Mouse (Mus musculus) embryonic facial prominence, embryonic 14.5 days (tissue): ENCODE measurements at regions not wholly inside any gene's neighbourhood (a gene's known extent, or its start where the extent isn't known, plus 50 kb on each side); places are given as distances from the start of the nearest gene placed in this dataset.

ENCODE experiments used
- ATAC-seq: fragments of 200-750 bp; cut with Nextera tagmentation; 2 replicates; pipeline ENCODE4 v1.8.0; 2017; ENCODE audit warnings: low read depth, moderate number of reproducible peaks, moderate TSS enrichment
- DNase-seq: peaks from one replicate; pipeline ENCODE4 v3.0.0-alpha.2; 2015; ENCODE audit warnings: low spot score
- H3K27ac ChIP-seq: fragments of 300-500 bp; sonication (generic); replicated peaks from 2 replicates; pipeline ENCODE4 v1.5.1; 2014; ENCODE audit warnings: low read depth, mild to moderate bottlenecking, low read length, moderate library complexity
- H3K27me3 ChIP-seq: fragments of 300-500 bp; sonication (generic); replicated peaks from 2 replicates; pipeline ENCODE4 v1.6.1; 2014; ENCODE audit warnings: low read length; ENCODE audit not compliant: control insufficient read depth, insufficient read depth
- H3K36me3 ChIP-seq: fragments of 300-500 bp; sonication (generic); 2 replicates; pipeline ENCODE4 v1.6.1; 2014; ENCODE audit warnings: low read length, mixed read lengths; ENCODE audit not compliant: control insufficient read depth, insufficient read depth
- H3K4me1 ChIP-seq: fragments of 300-500 bp; sonication (generic); 2 replicates; pipeline ENCODE4 v1.6.1; 2014; ENCODE audit warnings: antibody characterized with exemption, low read length; ENCODE audit not compliant: control insufficient read depth, insufficient read depth
- H3K4me2 ChIP-seq: fragments of 300-500 bp; sonication (generic); 2 replicates; pipeline ENCODE4 v1.6.1; 2014; ENCODE audit warnings: low read depth, mild to moderate bottlenecking, low read length, moderate library complexity, mixed read lengths
- H3K4me3 ChIP-seq: fragments of 300-500 bp; sonication (generic); 2 replicates; pipeline ENCODE4 v1.5.1; 2014; ENCODE audit warnings: low read depth, mild to moderate bottlenecking, low read length
- H3K9ac ChIP-seq: fragments of 300-500 bp; sonication (generic); 2 replicates; pipeline ENCODE4 v1.6.1; 2014; ENCODE audit warnings: low read depth, mild to moderate bottlenecking, low read length, moderate library complexity, mixed read lengths
- H3K9me3 ChIP-seq: fragments of 300-500 bp; sonication (generic); 2 replicates; pipeline ENCODE4 v1.6.1; 2016; ENCODE audit warnings: low read length; ENCODE audit not compliant: control insufficient read depth
- WGBS: fragments of 180-500 bp; shearing (Covaris S2); extraction: QIAGEN DNeasy Blood & Tissue Kit; methylation state at CpG from one replicate; pipeline ENCODE4 v1.1.7; 2014; 5-methylcytosine and 5-hydroxymethylcytosine counted together

DNA sequence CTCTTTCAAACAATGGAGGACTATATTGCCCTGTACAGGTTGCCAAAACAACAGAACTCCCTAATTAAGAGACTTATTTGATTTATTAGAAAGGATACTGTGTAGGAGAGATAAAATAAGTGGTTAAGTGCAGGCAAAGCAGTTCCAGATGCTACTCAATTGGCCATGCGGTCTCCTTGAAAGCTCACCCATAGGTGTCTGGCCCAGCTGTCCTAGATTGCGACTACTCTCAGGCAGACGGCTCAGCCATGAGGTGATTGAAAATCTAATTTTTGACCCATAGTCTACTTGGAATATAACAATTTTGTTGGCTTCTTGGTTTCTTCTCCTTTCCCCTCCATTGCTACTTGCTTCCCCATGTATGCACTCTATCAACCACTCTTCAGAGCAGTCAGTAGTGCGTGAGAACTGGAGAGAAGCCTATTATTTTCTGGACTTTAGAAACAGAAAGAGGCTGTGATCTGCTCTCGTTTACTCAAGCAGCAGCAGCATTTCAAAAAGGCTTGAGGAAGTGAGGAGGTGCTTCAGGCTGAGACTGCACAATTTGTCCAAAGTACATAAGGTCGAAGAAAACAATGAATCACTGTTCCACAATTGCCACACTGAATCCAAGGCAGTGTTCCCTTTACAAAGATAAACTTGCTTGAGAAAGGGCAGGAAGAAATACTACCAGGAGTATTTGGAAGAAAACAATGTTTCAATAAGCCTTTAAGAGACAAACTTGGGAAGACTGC is 339.4 kb downstream of the Epha7 start:
- Histone ChIP-seq H3K36me3 (no peaks in the 10 kb centered on the region), H3K27ac (no peak overlapping the region), H3K4me1 (no peaks in the 10 kb centered on the region), H3K9ac (no peak overlapping the region), H3K4me3 (no peak overlapping the region), H3K4me2 (no peak overlapping the region), H3K9me3 (no peaks in the 10 kb centered on the region), H3K27me3 (no peaks in the 10 kb centered on the region)
- DNase-seq = no peak
- ATAC-seq = no peak
- 52% methylated on average over 6 of the region's 6 CpGs for WGBS

DNA sequence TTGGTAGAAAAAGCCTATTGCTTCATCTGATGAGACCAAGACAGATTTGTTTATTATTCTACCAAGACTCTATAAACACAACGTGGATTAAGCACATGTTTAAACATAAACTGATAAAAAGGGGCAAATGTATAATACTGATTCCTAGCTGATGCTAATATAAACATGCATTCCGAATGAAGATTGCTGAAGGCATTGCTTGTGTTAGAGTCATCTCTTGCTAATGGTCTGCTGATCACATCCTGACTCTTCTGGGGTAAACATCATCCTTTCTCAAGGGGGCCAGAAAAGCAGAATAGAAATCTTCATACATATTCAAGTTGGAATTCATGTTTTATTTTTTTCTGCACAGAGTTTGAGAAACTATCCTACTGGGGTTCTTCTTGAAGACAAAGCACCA is 369.6 kb downstream of the Epha7 start:
- H3K4me3 ChIP-seq = no peak overlapping the region
- no peaks in the 10 kb centered on the region for H3K36me3 ChIP-seq
- no peak for ATAC-seq
- H3K9me3 ChIP-seq = no peaks in the 10 kb centered on the region
- no peaks in the 10 kb centered on the region for H3K4me1 ChIP-seq
- no peak overlapping the region for H3K4me2 ChIP-seq
- no peak overlapping the region for H3K27ac ChIP-seq
- no peak for DNase-seq
- no peak overlapping the region for H3K9ac ChIP-seq
- H3K27me3 ChIP-seq = no peaks in the 10 kb centered on the region
- WGBS = 70% methylated on average over 2 of the region's 2 CpGs

DNA sequence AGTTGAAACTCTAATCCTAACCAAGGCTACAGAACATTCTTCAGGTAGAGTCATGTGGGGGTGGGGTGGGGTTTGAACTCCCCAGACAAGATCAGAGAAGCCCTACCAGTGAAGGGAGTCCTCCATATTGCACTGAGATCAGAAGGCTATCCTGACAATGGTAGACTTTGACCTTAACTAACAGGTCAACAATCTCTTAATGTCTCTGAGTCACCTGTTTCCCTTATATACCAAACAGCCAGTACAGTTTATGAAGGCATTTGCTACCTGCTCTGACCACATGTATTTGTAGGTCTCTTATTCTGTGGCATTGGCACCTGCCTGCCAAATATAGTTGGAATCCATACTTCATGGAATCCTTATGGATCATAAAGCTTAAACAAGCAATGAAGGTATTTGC is 370.5 kb downstream of the Epha7 start:
- Histone ChIP-seq H3K4me1 (no peaks in the 10 kb centered on the region), H3K4me2 (no peak overlapping the region), H3K27ac (no peak overlapping the region), H3K4me3 (no peak overlapping the region), H3K9me3 (no peaks in the 10 kb centered on the region), H3K27me3 (no peaks in the 10 kb centered on the region), H3K36me3 (no peaks in the 10 kb centered on the region), H3K9ac (no peak overlapping the region)
- ATAC-seq (no peak), DNase-seq (no peak)

DNA sequence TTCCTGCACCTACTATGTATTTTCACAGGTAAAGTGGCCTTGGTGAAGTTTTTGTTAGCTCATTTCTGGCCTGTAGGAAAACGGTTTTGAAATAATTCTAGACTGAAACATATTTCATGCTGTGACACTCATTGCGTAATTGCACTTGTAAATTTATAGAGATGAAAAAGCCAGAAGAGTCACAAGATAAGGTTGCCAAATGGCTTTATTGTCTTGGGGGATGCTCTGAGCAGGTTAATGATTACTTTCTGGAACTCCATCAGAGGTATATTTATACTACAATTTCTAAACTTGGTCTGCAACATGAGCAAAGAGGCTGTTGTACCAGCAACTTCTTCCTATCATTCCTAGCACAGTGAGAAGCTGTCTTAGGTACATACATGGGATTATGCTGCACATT is 370.9 kb downstream of the Epha7 start:
- no peaks in the 10 kb centered on the region for H3K36me3 ChIP-seq
- DNase-seq (no peak), ATAC-seq (no peak)
- H3K9ac ChIP-seq = no peak overlapping the region
- no peaks in the 10 kb centered on the region for H3K9me3 ChIP-seq
- 88% methylated on average over 2 of the region's 2 CpGs for WGBS
- no peak overlapping the region for H3K27ac ChIP-seq
- no peak overlapping the region for H3K4me3 ChIP-seq
- H3K4me2 ChIP-seq = no peak overlapping the region
- H3K27me3 ChIP-seq = no peaks in the 10 kb centered on the region
- H3K4me1 ChIP-seq = no peaks in the 10 kb centered on the region

GRCm38 (mm10) chr4:29200976-29201375 is 388.0 kb downstream of the Epha7 start:
- Histone ChIP-seq H3K27me3 (no peaks in the 10 kb centered on the region), H3K9me3 (no peaks in the 10 kb centered on the region), H3K4me1 (no peaks in the 10 kb centered on the region), H3K4me3 (no peak overlapping the region), H3K36me3 (no peaks in the 10 kb centered on the region), H3K27ac (no peak overlapping the region), H3K9ac (no peak overlapping the region), H3K4me2 (no peak overlapping the region)
- no peak for ATAC-seq
- DNase-seq = no peak
